Mouse (Mus musculus) embryonic stem cell, embryonic (primary cell): ENCODE measurements around the gene Clca1.
"Not testable (repeated sequence)": the region's sequence is repeated elsewhere in the genome, so short reads cannot be mapped to it uniquely, and the experiment has no call there.

Source experiments
- CTCF ChIA-PET, 4 experiments: fragments of 300-600 bp in 2 of 4; fragments of 350-600 bp in 2 of 4; sonication (Branson Sonifier 250); formaldehyde crosslinking; loops; one replicate each; lab custom pipeline; 2022; ENCODE audit warnings: inconsistent platforms in 2 of 4; lab: Charles Lee
- POLR2A ChIA-PET, 4 experiments: fragments of 300-600 bp in 2 of 4; fragments of 350-600 bp in 2 of 4; sonication (Branson Sonifier 250); formaldehyde crosslinking; loops; one replicate each; lab custom pipeline; 2022; ENCODE audit warnings: antibody characterized with exemption in 4 of 4, inconsistent platforms in 1 of 4; lab: Charles Lee

The Clca1 gene

GRCm38 (mm10) chr3:145032676-145033075 lies at the start of gene Clca1:
TSS of gene Clca1 (minus strand) at chr3:145032776.
- POLR2A ChIA-PET, result no interaction called here
- CTCF ChIA-PET, result no interaction called here

- ChIA-PET POLR2A (no interaction called here), CTCF (no interaction called here)
Observed at GRCm38 (mm10) chr3:145080904-145081303, 48.3 kb upstream of the Clca1 start.

GRCm38 (mm10) chr3:145078405-145078804 lies 45.8 kb upstream of the Clca1 start:
- ChIA-PET POLR2A (no interaction called here), CTCF (no interaction called here)

- ChIA-PET POLR2A (no interaction called here), CTCF (no interaction called here)
Observed at GRCm38 (mm10) chr3:145072339-145072738, 39.8 kb upstream of the Clca1 start.

- ChIA-PET POLR2A (no interaction called here), CTCF (no interaction called here)
Observed at GRCm38 (mm10) chr3:145068964-145069363, 36.4 kb upstream of the Clca1 start.

GRCm38 (mm10) chr3:145055138-145055537 lies 22.6 kb upstream of the Clca1 start:
- POLR2A ChIA-PET, result interaction anchor here in 1 of 4 experiments (0.6 kb wide), 1 partner anchor 103 kb away, joined by 3 read pairs; no protein-coding TSS in a partner anchor
- CTCF ChIA-PET, result not testable (repeated sequence)

GRCm38 (mm10) chr3:145049820-145050219 lies 17.2 kb upstream of the Clca1 start:
- ChIA-PET CTCF (no interaction called here), POLR2A (no interaction called here)

- ChIA-PET POLR2A (no interaction called here), CTCF (no interaction called here)
Observed at GRCm38 (mm10) chr3:145038813-145039212, 6.2 kb upstream of the Clca1 start.

- ChIA-PET POLR2A (interaction anchor here in 1 of 4 experiments (0.9 kb wide), 1 partner anchor 90 kb away, joined by 3 read pairs; the partner anchor contains the start of gene Odf2l), CTCF (interaction anchor here in 3 of 4 experiments (0.5 to 2.7 kb wide), 3 partner anchors 10 to 203 kb away, joined by 3 to 11 read pairs (median 8); no protein-coding TSS in a partner anchor)
Observed at GRCm38 (mm10) chr3:145028036-145028435, 4.5 kb downstream of the Clca1 start.

GRCm38 (mm10) chr3:145026750-145027149 lies 5.8 kb downstream of the Clca1 start:
- ChIA-PET POLR2A (interaction anchor here in 2 of 4 experiments (0.7 to 1.3 kb wide), 2 partner anchors 148 to 199 kb away, joined by 3 read pairs; no protein-coding TSS in a partner anchor), CTCF (interaction anchor here (0.6 to 2.7 kb wide), 4 partner anchors 23 to 202 kb away, joined by 3 to 11 read pairs (median 8); no protein-coding TSS in a partner anchor)

- POLR2A ChIA-PET, result no interaction called here
- CTCF ChIA-PET, result interaction anchor here in 1 of 4 experiments (1.0 kb wide), 1 partner anchor 192 kb away, joined by 3 read pairs; no protein-coding TSS in a partner anchor
Observed at GRCm38 (mm10) chr3:145017807-145018206, 14.8 kb downstream of the Clca1 start.

GRCm38 (mm10) chr3:145004422-145004821 lies 28.2 kb downstream of the Clca1 start:
- ChIA-PET CTCF (interaction anchor here in 2 of 4 experiments (0.6 to 1.3 kb wide), 4 partner anchors 18 to 179 kb away, joined by 3 to 7 read pairs (median 4); no protein-coding TSS in a partner anchor), POLR2A (interaction anchor here in 1 of 4 experiments (1.2 kb wide), 1 partner anchor 179 kb away, joined by 5 read pairs; no protein-coding TSS in a partner anchor)

GRCm38 (mm10) chr3:145000912-145001311 lies 31.7 kb downstream of the Clca1 start:
- CTCF ChIA-PET, result no interaction called here
- POLR2A ChIA-PET, result interaction anchor here in 1 of 4 experiments (1.3 kb wide), 1 partner anchor 14 kb away, joined by 4 read pairs; no protein-coding TSS in a partner anchor

GRCm38 (mm10) chr3:144993055-144993454 lies 39.5 kb downstream of the Clca1 start:
- POLR2A ChIA-PET, result no interaction called here
- CTCF ChIA-PET, result no interaction called here

- CTCF ChIA-PET, result no interaction called here
- POLR2A ChIA-PET, result interaction anchor here in 1 of 4 experiments (0.6 kb wide), 1 partner anchor 140 kb away, joined by 7 read pairs; no protein-coding TSS in a partner anchor
Observed at GRCm38 (mm10) chr3:144992618-144993017, 40.0 kb downstream of the Clca1 start.

- POLR2A ChIA-PET, result interaction anchor here in 1 of 4 experiments (0.6 to 3.8 kb wide), 5 partner anchors 9 to 182 kb away, joined by 3 to 21 read pairs (median 4); no protein-coding TSS in a partner anchor
- CTCF ChIA-PET, result interaction anchor here in 1 of 4 experiments (1.1 kb wide), 1 partner anchor 18 kb away, joined by 3 read pairs; no protein-coding TSS in a partner anchor
Observed at GRCm38 (mm10) chr3:144985890-144986289, 46.7 kb downstream of the Clca1 start.

GRCm38 (mm10) chr3:144980551-144980950 lies 52.0 kb downstream of the Clca1 start:
- CTCF ChIA-PET, result no interaction called here
- POLR2A ChIA-PET, result no interaction called here

- ChIA-PET CTCF (no interaction called here), POLR2A (interaction anchor here in 2 of 4 experiments (1.2 to 3.4 kb wide), 3 partner anchors 8 to 141 kb away, joined by 3 to 21 read pairs (median 4); partner anchors contain the start of gene Odf2l (in 1 of the 2))
Observed at GRCm38 (mm10) chr3:144977631-144978030, 54.9 kb downstream of the Clca1 start.

GRCm38 (mm10) chr3:144976091-144976490 lies 56.5 kb downstream of the Clca1 start:
- POLR2A ChIA-PET, result interaction anchor here in 1 of 4 experiments (1.0 to 3.4 kb wide), 2 partner anchors 10 kb away, joined by 4 to 21 read pairs; no protein-coding TSS in a partner anchor

GRCm38 (mm10) chr3:144974945-144975344 lies 57.6 kb downstream of the Clca1 start, which contains the start of gene Clca4a:
TSS of gene Clca4a (minus strand) at chr3:144975045.
- ChIA-PET POLR2A (no interaction called here), CTCF (no interaction called here)

More at GRCm38 (mm10) chr3:144976091-144976490, 56.5 kb downstream of the Clca1 start:
- CTCF ChIA-PET, result interaction anchor here in 1 of 4 experiments (0.6 kb wide), 1 partner anchor 1074 kb away, joined by 8 read pairs; no protein-coding TSS in a partner anchor
